Mouse (Mus musculus) left cerebral cortex, adult 18-20 months (tissue): ENCODE results near the gene Ly6g5c. TPM values are rescaled to one million over a fixed set of nuclear protein-coding genes. Genes with fewer than 3 reads are reported as not detected.

Experiments
- DNase-seq, 2 experiments: peaks; one replicate each; pipeline ENCODE4 v3.0.0; 2021 to 2022; ENCODE audit warnings: low spot score in 2 of 2, mixed read lengths in 1 of 2
- total RNA-seq, 2 experiments: library from RNA; stranded (reverse); gene quantifications; 2 replicates each; pipeline ENCODE4 v1.2.3; 2021

Gene Ly6g5c
- total RNA-seq, 2 experiments from 2014 or later: not detected

DNA sequence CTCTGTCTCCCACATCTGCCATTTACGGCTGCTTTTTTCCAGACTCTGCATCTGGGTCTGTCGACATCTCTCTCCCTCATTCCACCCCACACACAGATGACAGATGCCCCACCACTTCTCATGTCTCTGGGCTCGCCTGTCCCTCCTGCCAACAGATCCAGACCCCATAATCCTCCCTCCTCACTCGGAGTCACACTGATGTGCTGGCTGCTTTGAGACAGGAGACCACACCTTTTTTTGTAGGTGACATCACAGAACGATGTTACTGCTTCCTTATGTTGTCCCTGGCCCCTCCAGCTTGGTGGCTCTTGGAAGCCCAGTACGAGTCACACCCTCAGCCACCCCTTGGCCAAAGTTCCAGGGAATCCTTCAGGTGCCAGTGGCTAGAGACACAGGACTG is 27.8 kb upstream of the Ly6g5c start:
- DNase-seq: no peak

DNA sequence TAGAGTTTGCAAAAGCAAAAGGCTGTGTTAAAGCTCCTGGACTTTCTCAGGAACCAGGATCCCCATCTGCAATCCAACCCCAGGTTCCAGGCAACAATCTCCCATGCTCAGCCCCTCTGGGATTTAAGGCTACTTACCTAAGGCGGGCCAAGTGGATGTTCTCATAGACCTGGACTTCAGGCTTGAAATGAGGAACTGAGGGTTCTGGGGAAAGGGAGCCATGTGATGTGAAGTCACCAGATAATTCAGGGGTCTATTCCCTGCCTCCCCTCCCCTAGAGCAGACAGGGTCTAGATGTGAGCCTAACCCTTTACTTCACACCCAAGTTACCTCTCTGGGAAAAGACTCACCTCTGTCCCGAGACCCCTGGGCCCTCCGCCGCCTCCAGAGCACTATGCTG is 27.4 kb upstream of the Ly6g5c start:
- DNase-seq: no peak

DNA sequence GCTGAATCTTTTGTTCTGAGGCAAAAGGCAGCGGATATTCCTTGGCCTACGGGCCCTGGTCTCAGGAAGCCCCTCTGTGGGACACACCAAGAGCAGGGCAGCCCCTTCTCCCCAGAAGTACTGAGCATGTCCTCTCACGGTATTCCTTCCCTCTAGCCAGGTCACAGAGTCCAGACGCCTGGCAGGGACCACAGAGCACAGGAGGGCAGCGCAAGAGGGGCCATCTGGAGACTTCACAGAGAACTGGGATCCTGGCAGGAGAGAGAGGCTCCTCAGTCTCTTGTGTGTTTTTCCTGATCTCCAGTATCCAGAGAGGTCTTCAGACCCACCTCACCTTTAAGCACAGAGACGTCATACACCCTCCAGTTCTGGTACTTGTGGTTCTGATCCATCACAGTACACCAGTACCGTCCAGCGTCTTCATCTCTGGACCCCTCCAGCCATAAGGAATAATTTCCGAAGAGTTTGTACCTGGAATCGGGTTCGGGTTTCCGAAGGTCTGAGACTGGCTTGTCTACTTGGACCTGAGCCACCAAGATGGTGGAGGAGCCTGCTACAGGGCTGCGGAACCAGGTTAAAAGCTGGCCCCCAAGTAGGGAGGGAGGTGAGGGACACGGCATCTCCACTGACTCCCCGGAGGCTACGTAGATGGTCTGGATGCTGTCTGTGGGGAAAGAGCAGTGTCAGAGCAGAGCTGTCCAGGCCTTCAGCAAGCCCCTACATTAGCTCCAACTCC is 25.1 kb upstream of the Ly6g5c start:
- DNase-seq: no peak

DNA sequence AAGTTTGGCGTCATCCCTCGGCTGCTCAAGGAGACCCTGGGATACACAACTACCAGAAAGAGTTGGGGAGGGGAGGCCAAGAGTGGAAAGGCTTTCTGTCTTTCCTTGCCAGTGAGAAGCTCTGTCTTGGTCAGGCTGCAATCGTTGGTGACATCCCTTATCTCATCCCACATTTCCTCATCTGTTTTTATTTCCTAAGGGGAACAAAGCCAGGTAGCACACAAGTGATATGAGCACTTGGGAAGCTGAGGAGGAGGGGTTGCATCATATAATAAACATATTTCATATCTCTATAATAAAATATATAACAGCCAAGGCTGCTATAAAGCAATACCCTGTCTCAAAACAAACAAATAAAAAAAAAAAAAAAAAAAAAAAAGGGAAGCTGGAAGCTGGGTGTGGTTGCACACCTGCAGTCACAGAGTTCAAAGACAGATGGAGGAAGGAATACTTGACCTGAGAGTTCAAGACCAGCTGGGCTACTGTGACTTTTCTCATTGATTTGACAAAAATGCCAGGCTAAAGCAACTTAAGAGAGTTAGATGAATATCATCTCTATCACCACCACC is 24.1 kb upstream of the Ly6g5c start:
- no peak for DNase-seq

DNA sequence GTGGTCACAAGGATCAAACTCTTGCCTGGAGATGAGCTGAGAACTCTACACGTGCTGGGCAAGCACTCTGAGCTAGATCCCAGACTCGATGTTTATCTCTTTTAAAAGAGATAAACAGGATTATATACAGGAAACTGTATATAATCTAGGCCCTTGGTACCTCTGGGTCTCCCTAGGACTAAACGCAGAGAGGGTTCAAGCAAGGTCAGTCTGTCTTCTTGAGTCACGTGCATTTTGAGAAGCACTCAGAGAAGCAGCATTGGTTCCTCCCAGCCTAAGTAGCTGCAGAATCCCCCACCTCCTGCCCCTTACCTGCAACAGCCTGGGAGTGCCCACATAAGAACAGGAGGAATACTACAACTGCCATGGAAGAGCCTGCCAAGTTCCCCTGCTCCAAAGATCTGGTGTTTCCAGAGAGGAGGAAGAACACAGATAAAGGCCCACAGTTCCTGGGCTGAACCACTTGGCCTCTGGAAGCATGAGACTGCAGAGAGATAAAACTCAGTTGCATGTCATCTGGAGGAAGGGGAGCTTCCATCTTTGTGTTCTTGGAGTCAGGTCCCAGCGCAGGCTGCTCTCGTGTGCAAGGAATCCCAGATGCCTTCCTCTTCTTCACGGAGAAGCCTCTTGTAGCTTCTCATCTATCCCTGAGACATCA is 22.7 kb upstream of the Ly6g5c start, which contains the start of gene Ly6g6f:
Gene Ly6g6f, minus strand, starts transcription at position 403 of the 658 bp plus-strand sequence.
- no peak for DNase-seq

DNA sequence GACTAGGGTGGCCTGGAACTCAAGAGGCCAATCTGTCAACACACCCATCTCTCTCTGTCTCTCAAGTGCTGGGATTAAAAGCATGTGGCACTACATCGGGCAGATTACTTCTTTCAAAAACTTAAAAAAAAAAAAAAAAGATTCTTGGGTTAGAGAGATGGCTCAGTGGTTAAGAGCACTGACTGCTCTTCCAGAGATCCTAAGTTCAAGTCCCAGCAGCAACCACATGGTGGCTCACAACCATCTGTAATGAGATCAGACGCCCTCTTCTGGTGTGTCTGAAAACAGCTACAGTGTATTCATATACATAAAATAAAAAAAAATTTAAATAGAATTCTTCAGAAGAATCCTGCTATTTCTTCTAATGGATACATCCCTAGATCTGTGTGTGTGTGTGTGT is 19.9 kb upstream of the Ly6g5c start:
- DNase-seq: no peak

DNA sequence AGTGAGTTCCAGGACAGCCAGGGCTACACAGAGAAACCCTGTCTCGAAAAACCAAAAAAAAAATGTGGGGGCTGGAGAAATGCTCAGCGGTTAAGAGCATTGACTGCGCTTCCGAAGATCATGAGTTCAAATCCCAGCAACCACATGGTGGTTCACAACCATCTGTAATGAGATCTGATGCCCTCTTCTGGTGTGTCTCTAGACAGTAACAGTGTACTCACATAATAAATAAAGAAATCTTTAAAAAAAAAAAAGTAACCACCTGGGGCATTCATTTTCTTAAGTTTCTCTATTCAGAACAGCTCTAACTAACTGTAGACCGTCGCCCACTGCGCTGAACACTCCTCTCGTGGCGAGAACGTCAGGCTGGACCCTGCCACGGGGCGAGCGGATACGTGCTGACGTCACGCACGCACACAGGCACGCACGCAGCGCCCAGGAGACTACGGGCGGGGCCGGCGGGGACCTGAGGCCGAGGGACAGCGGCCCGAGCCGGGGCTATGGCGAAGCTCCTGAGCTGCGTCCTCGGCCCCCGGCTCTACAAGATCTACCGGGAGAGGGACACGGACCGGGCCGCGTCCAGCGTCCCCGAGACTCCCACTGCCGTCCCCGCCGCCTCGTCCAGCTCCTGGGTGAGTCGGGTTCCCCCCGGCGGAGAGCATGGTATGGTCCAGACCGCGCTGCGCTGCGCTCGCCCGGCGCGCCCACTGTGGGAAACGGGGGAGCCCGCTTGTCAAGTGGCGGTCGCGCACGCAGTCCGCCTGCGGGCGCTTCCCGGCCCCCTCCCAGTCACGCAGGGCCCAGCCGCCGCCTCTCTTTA is 19.0 kb upstream of the Ly6g5c start, which contains the start of gene Abhd16a:
Gene Abhd16a, plus strand, starts transcription at position 439 of the 820 bp plus-strand sequence.
- peak; percentile 92 to 96 for DNase-seq

DNA sequence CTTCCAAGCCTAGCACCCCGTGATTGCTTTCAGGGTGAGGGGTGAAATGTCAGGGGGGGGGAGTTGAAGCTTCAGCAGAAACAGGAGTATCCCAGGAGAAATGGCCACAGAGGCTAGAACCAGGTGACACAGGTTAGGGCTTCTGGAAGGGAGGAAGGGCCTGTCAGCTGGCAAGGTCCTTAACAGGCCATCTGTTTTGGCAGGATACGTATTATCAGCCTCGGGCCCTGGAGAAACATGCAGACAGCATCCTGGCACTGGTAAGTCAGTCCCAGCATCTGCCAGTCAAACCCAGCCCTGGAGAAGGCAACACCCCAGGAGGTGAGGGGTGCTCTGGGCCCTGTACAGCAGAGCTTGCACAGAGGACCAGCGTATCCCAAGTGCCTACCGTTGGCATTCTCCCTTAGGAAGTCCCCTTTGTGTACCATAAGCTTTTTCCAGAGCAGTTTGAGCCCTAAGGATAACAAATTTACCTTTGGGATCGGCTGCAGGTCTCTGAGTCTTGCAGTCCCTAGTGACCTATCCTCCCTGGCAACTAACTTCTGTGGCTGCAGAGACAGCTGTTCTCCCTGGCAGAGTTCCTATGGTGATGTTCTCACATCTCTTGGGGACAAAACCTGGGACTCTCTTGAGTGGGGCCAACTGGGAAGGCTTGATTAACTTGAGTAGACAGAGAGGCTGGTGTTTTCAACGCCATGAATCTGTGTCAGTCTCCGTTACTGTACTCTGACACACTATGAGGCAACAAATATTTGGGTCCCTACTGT is 17.7 kb upstream of the Ly6g5c start:
- no peak for DNase-seq

DNA sequence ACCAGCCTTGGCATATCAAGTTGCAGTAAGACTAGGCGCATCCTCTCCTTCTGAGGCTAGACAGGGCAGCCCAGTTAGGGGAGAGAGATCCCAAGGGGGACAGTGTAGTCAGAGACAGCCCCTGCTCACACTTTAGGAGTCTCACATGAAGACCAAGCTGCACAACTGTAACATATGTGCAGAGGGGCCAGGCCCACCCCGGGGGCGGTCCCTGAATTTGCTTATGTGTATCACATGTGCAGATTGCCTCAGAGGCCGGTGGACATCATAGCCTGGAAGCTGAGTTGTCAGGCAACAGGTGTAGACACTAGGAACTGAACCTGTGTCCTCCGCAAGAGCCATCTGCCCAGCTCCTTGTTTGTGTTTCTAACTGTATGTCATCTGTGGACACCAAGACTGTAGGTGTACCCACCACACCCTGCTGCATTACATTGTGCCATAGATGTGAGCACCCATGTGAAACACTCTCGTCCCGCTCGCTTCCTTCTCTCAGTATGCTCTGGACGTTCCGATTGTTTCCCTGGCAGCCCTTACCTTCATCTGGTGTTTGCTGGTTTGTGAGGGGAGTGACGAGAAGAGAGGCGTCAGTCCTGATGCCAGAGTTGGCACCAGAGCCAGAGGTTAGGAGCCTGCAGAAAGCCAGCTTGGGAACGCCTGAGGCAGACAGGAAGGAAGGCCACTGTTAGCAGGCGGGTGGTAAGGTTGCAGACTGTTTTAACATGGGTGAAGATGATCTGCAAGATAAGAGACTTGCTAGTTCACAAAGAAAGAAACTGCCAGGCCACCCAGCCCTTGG is 15.5 kb upstream of the Ly6g5c start:
- no peak for DNase-seq

DNA sequence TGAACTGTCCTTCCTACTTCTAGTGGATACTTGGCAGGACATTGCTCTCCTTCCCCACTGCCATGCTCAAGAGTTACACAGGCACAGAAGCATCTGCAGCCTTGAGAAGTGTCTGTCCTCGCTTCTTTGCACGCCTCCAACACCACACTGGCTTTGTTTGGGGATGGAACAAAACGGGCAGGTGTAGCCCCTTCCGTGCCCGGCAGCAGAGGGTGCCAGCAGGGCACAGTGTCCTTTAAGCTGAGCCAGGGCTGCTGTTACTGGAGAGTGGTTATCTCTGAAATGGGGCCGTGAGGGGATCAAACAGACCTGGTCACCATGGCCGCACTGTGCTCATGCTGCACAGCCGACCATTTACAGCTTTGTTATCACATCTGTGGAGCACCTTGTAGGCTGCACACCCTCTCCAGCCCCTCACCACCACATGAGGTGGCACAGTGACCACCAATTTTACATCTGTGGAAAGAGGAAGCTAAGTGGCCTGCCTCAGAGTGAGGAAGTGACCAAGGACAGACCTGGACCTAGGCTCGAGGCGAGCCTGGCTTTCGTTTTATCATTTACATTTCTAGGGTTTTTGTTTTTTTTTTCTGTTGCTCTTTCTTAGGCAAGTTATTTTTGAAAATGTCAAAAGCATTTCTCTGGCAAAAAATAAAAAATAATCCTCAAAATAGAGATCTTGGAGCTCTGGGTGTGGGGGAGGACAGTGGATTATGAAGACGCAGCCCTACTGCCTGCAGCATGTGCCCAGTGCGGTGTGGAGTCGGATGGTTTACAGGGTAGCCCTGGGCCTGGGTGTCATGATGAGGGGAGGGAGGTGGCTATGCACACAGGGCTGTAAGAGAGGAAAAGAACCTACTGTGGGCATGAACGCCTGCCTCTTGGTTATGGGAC is 13.4 kb upstream of the Ly6g5c start:
- no peak for DNase-seq

DNA sequence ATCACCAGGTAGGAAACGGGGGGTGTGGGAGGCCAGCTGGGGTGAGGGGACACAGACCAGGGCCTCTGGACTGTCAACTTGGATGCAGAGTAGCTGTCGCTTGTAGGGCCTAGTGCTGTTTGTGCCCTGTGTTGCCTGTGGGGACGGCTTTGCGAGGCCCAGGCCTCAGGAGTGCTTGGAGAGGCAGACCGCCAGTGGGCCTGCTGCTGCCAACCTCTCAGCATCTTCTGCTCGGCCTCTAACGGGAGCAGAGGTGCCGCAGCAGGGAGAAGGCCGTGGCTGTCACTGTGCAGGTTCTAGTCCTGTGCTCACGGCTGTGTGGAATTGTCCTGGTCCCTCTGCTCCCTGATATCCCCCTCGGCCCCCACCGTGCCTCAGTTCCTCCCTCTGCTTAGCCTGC is 11.5 kb upstream of the Ly6g5c start:
- no peak for DNase-seq

DNA sequence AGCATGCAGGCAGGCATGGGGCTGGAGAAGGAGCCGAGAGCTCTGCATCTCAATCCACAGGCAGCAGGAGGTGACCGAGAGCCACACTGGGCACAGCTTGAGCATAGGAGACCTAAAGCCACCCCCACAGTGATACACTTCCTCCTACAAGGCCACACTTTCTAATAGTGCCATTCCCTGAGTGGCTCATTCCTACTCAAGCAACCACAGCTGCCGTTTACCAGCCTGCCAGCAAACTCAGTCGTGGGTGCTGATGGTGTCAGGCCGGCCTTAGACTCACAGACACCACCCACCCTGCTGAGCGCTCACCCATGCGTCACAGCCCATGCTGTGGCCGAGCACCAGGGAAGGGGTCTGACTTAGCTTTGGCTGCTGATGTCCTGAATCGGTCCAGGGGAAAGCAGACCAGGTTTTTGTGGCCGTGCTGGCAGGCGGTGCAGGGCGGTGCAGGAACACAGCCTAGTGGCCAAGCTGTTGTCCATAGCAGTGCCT is 10.9 kb upstream of the Ly6g5c start:
- peak; percentile 57 to 71 for DNase-seq

DNA sequence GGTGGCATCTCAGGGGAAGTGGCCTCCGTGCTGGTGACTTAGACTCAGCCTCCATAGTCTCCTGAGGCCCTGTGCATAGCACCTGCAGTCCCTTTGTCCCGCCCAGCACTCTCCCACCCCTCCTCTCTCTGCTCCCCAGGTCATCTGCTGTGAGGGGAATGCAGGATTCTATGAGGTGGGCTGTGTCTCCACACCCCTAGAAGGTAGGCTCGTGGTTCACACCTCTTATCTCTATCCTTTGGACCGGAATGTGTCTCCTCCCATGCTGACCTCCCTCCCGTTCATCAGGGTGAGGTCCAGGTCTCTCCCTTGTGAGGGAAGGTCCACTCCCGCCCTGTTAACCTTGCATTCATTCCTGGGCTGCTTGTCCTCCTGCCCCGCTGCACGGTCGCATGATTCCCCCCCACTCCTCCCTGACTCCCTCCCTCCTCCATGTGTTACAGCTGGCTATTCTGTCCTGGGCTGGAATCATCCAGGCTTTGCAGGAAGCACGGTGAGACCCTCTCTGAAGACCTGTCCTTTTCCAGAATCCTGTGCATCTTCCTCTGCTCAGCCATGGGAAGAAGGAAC is 7.8 kb upstream of the Ly6g5c start:
- no peak for DNase-seq

DNA sequence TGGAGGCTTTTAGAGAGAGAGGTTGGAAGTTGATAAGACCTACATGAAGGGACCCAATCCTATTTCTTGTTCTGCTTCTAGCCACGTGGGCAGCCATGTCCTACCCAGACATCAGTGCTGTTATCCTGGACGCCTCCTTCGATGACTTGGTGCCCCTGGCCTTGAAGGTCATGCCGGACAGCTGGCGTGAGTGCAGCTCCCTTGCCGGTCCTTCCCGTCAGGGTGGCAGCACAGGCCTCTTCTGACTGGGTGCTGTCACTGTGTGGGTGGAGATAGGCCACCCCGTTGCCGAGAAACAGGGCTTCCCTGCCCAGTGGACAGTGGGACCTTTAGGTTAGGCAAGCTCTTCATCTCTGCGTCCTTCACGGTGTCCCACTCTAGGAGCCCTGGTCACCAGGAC is 6.9 kb upstream of the Ly6g5c start:
- DNase-seq: no peak

DNA sequence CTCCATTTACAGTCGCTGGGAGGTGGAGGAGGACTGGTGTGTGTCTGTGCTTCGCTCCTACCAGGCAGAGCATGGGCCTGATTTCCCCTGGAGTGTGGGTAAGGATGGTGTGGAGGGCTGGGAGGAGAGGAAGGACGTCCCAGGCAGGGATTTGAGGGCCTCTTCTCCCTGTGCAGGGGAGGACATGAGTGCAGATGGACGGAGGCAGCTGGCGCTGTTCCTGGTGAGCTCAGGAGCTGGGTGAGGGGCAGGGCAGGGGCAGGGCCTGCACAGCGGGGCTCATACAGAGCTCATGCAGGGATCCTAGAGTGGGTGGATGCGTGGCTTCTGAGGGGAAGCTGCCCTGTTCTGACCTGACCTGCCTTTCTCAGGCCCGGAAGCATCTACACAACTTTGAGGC is 5.8 kb upstream of the Ly6g5c start:
- DNase-seq: no peak

DNA sequence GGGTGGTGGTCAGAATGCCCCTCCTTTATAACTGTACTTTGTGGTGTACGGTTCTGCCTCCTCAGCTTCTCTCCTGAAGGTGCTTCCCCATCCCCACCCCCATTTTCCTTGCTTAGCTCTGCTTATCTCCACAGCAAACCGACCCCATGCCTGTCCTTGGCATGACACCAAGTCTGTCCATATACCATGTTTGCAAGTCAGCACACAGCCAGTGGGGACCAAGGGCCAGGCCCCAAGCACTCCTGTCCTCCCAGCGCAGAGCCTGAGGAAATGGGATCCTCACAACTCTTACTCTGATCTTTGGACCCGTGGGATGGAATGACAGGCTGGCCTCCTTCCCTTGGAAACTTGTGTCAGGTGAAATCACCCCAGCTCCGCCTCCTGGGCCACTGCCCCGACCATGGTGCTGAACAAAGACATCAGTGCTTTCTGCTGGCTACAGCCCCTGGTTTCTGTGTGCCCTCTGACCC is 4.8 kb upstream of the Ly6g5c start:
- DNase-seq: no peak

DNA sequence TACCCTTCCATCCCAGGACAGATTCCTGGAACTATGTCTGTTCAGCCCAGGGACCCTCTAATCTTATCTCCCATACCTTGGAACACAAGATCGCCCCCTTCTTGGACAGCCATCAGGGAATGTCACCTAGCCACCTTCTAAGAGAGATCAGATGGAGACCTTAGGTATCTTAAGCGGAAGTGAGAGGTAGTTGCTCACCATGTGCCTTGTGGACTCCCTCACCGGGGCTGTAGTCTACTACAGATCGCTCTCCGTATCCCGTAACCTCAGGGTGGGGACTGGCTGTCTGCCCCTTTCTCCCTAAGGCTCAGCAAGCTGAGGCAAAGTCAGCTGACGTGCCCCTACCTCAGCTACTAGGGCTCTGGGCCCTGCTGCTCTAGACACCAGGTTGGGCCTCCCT is 4.0 kb upstream of the Ly6g5c start:
- DNase-seq: no peak

DNA sequence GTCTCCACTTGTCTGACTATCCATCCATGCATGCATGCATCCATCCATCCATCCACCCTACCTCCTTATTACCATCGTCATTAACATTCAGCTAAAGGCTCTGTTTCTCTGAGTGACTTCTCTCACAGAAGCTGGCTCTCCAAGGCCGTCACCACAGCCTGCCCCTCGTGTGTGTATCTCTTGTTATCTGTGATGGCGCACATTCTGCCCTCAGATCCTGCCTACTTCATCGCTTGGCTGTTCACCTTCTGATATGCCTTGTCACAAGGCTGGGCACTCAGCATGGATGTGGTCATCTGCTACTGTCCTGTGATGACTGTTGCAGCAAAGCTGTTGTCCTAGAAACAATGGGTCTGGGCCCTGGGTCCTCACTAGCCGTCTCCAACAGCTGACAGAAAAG is 3.3 kb upstream of the Ly6g5c start:
- no peak for DNase-seq
